Comparison of ENCODE assay signal across 8 mouse cellular contexts in the genomic region with DNA sequence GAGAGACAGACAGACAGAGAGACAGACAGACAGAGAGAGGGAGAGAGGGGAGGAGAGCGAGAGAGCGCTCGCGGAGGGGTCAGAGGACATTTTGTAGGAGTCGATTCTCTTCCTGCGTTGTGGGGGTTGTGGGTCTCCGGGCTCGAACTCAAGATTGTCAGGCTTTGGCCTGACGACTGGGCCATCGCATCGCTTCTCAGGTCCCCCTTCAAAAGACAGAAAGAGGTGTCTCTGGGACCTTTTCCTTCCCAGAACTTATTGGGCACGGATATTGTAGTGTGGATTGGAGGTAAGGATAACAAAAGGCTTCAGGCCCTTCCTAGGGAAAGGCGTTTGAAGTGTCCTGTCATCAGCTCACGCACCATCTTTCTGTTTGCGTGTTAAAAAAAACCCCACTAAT. TPM values are rescaled to one million over a fixed set of nuclear protein-coding genes. Genes with fewer than 3 reads are reported as not detected.
A peak's percentile ranks its signal among the peaks of the same experiment; 100 is the strongest.
DNase-seq lines count a peak whose midpoint lies in the region; ATAC-seq and TF ChIP-seq lines count a peak whose summit lies in the region.

No protein-coding gene starts in this region.

- no peaks in the 10 kb centered on the region for H3K9me3 ChIP-seq in heart, embryonic 15.5 days (replicated peaks)
- H3K9me3 ChIP-seq in liver, embryonic 13.5 days (replicated peaks), result no peaks in the 10 kb centered on the region

- peak overlapping the region; percentile 93 for H3K9ac ChIP-seq in heart, embryonic 15.5 days
- H3K9ac ChIP-seq in liver, embryonic 13.5 days, result peak overlapping the region; percentile 93

- DNase-seq in left cerebral cortex, adult 2 months (ENCODE audit: extremely low spot score in 1 of 2, low spot score in 2 of 2), result no peak
- DNase-seq in left cerebral cortex, postnatal 36 days (ENCODE audit: low spot score in 2 of 2), result no peak
- peak; percentile 2 to 8 for DNase-seq in adrenal gland, postnatal 36 days
- DNase-seq in liver, embryonic 13.5 days, result no peak
- DNase-seq in splenic B cell, adult 2 months (ENCODE audit: low read depth, low spot score), result peak; percentile 22
- no peak for DNase-seq in right cerebral cortex, adult 18-20 months
- DNase-seq in layer of hippocampus, postnatal 25 days (ENCODE audit: extremely low spot score in 1 of 2, low spot score in 1 of 2), result no peak

- TF ChIP-seq CTCF in left cerebral cortex, adult 2 months (IDR thresholded peaks at IDR 0.05), result no peak

- H3K4me3 ChIP-seq in left cerebral cortex, adult 2 months, result peak overlapping the region; percentile 95
- peak overlapping the region; percentile 99 for H3K4me3 ChIP-seq in heart, embryonic 15.5 days
- H3K4me3 ChIP-seq in liver, embryonic 13.5 days (replicated peaks), result peak overlapping the region; percentile 99

- no peak for ATAC-seq in heart, embryonic 15.5 days (replicated peaks; ENCODE audit: insufficient number of reproducible peaks, insufficient read depth, low FRiP score, low read depth)
- ATAC-seq in liver, embryonic 13.5 days (ENCODE audit: low read depth), result no peak

- intact Hi-C loops in left cerebral cortex, adult 2 months (cut with DNase I), result no loop called here
- intact Hi-C loops in left cerebral cortex, postnatal 36 days (cut with DNase I), result no loop called here

- H3K4me1 ChIP-seq in heart, embryonic 15.5 days (replicated peaks), result peaks cover 18% of the 10 kb centered on the region
- peaks cover 24% of the 10 kb centered on the region for H3K4me1 ChIP-seq in liver, embryonic 13.5 days (replicated peaks)

- H3K4me2 ChIP-seq in heart, embryonic 15.5 days, result peak overlapping the region; percentile 85
- H3K4me2 ChIP-seq in liver, embryonic 13.5 days, result peak overlapping the region; percentile 91

- H3K36me3 ChIP-seq in heart, embryonic 15.5 days, result peaks cover 28% of the 10 kb centered on the region
- H3K36me3 ChIP-seq in liver, embryonic 13.5 days, result peaks cover 34% of the 10 kb centered on the region
- H3K36me3 ChIP-seq in splenic B cell, adult 2 months (ENCODE audit: control insufficient read depth, insufficient read depth, low read length, poor library complexity, severe bottlenecking), result peaks cover 15% of the 10 kb centered on the region; the same call in 1 of the 2 replicates

- no peak overlapping the region for H3K27ac ChIP-seq in left cerebral cortex, adult 2 months
- H3K27ac ChIP-seq in heart, embryonic 15.5 days, result no peak overlapping the region; the same call in 1 of the 2 replicates
- peak overlapping the region; percentile 93 for H3K27ac ChIP-seq in liver, embryonic 13.5 days

- WGBS in heart, embryonic 15.5 days, result under 1% methylated on average over 15 of the region's 15 CpGs
- WGBS in liver, embryonic 13.5 days (ENCODE audit: insufficient replicate concordance), result under 1% methylated on average over 15 of the region's 15 CpGs

- H3K27me3 ChIP-seq in heart, embryonic 15.5 days, result no peaks in the 10 kb centered on the region
- H3K27me3 ChIP-seq in liver, embryonic 13.5 days, result no peaks in the 10 kb centered on the region
- no peaks in the 10 kb centered on the region for H3K27me3 ChIP-seq in splenic B cell, adult 2 months (ENCODE audit: control insufficient read depth, insufficient read depth, low read length, poor library complexity, severe bottlenecking)

RNA-seq across cellular contexts. Expression of gene Ccdc77, which starts 0.9 kb away (rescaled TPM):
- total RNA-seq in left cerebral cortex, adult 2 months (2021), result 1 to 10 TPM; 4.0 to 5.3 TPM
- total RNA-seq in left cerebral cortex, postnatal 36 days (2021), result 1 to 10 TPM; 3.1 to 7.5 TPM
- 1 to 10 TPM; 5.6 to 6.7 TPM for total RNA-seq in adrenal gland, postnatal 36 days (2021)
- 17.3 and 20.6 TPM in 2 replicates for polyA plus RNA-seq in heart, embryonic 15.5 days (2015; fragmentation: Nextera tagmentation; extraction: Ambion mirVana)
- 17.2 and 21.0 TPM in 2 replicates for polyA plus RNA-seq in liver, embryonic 13.5 days (2015; fragmentation: Nextera tagmentation; extraction: Ambion mirVana)
- total RNA-seq in layer of hippocampus, postnatal 25 days (2021), result 1 to 10 TPM; 4.9 to 6.0 TPM

RNA-seq across cellular contexts. Expression of gene Kdm5a, which starts 1.1 kb away (rescaled TPM):
- total RNA-seq in left cerebral cortex, adult 2 months (2021), result 10 to 100 TPM; 45.1 to 46.4 TPM
- total RNA-seq in left cerebral cortex, postnatal 36 days (2021), result 10 to 100 TPM; 35.7 to 43.9 TPM
- 10 to 100 TPM; 41.4 to 55.7 TPM for total RNA-seq in adrenal gland, postnatal 36 days (2021)
- 29.0 and 29.5 TPM in 2 replicates for polyA plus RNA-seq in heart, embryonic 15.5 days (2015; fragmentation: Nextera tagmentation; extraction: Ambion mirVana)
- polyA plus RNA-seq in liver, embryonic 13.5 days (2015; fragmentation: Nextera tagmentation; extraction: Ambion mirVana), result 21.8 and 24.9 TPM in 2 replicates
- total RNA-seq in layer of hippocampus, postnatal 25 days (2021), result 10 to 100 TPM; 38.9 to 49.5 TPM

Comparison
In these comparisons a context has a peak if more than half of its experiments do, and no peak if none do; other contexts are left out.
1. DNase-seq: peak in adrenal gland, postnatal 36 days (2 of 2) and splenic B cell, adult 2 months (single experiment); none in left cerebral cortex, adult 2 months (0 of 2), left cerebral cortex, postnatal 36 days (0 of 2), liver, embryonic 13.5 days (single experiment), right cerebral cortex, adult 18-20 months (single experiment) and layer of hippocampus, postnatal 25 days (0 of 2).
2. Peak in every context shown above with its lines, with median percentiles within 50 percentile points of each other: H3K4me3 ChIP-seq.